Mouse (Mus musculus) urinary bladder, adult 18-20 months (tissue): ENCODE results near the gene Sorcs2.

ENCODE experiments used
- DNase-seq, 2 experiments: peaks; one replicate each; pipeline ENCODE4 v3.0.0; 2022; ENCODE audit warnings: low spot score in 2 of 2, mixed read lengths in 2 of 2

Gene Sorcs2

GRCm38 (mm10) chr5:36397837-36398282 lies at the start of gene Sorcs2:
Gene Sorcs2 (minus strand): TSS chr5:36398139.
- DNase-seq = peak; percentile 78 to 82

- DNase-seq = no peak
These were observed 48.4 kb upstream of the Sorcs2 start for GRCm38 (mm10) chr5:36446166-36446890.

- peak; percentile 8 to 42 for DNase-seq
These were observed 47.1 kb upstream of the Sorcs2 start for GRCm38 (mm10) chr5:36445028-36445427.

- DNase-seq = no peak
These were observed 46.7 kb upstream of the Sorcs2 start for GRCm38 (mm10) chr5:36444611-36445010.

DNA sequence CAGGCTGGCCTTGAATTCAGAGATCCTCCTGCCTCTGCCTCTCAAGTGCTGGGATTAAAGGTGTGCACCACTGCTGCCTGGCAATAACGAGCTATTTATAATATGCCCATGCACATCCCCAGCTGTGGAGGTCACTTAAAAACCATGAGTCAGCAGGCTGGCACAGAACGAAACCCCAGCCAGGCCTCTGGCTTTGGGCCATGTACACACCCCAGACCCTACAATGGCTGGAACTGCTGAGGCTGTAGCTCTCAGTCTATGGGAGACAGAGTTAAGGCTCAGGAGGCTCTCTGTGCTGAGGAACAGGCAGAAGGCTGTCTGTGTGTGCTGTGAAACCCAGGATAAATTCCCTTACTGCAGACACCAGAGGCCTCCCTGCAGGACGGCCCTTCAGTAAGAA lies 42.8 kb upstream of the Sorcs2 start:
- no peak for DNase-seq

DNA sequence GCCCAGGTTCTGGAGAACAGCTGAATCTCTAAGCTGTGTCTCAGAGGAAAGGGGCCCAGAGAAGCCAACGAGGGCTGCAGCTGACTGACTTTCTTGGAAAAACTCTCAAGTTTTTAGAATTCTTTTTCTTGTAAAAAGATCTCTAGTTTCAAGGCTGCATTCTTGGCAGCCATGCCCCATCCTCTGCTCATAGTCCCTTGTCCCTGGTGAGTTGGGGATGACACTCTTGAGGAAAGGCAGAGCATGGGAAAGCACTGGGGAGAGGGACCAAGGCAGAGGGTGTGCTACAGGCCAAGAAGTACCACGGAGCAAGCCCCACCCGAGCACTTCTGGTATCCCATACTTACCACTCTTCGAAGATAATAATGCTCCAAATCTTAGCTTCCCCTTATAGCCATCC lies 38.9 kb upstream of the Sorcs2 start:
- DNase-seq = no peak

- no peak for DNase-seq
These were observed 36.5 kb upstream of the Sorcs2 start for GRCm38 (mm10) chr5:36434398-36434967.

GRCm38 (mm10) chr5:36431711-36432110 lies 33.8 kb upstream of the Sorcs2 start:
- DNase-seq = no peak

- no peak for DNase-seq
These were observed 31.6 kb upstream of the Sorcs2 start for GRCm38 (mm10) chr5:36429551-36429950.

DNA sequence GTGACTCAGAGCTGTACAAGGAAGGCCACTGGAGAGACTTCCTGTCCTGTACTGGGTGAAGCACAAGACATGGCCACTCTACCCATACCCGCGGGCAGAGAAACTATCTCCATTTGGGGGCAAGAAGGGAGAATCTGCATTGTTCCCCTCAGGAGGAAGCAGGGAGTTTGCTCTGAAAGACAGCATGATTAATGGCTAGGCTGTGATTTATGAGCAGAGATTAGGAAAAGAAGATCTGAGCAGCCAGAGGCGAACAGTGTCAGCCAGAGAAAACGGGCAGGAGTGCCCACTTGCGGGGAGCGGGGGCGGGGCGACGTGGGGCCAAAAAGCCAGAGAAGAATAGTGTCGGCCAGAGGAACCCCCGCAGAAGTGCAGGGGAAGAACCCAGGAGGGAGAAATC lies 29.9 kb upstream of the Sorcs2 start:
- DNase-seq = peak in 1 of 2 experiments; percentile 11

DNA sequence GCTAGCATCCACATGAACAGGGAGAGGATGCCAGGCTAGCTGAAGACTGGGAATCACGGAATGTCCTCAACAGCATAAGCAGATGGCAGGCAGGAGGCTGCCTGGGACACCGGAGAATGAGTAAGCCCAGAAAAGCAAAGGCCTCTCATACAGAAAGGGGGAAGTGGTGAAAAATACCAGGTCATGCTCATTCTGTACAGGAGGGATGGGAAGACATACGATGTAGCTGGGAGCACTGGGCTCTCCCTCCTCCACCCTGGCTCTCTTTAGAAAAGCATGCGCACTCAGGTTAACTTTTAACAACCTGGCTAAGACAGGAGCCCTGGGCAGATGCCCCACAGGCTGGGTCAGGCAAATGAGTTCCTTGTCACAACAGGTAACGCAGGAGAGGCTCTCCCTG lies 28.5 kb upstream of the Sorcs2 start:
- DNase-seq = no peak

DNA sequence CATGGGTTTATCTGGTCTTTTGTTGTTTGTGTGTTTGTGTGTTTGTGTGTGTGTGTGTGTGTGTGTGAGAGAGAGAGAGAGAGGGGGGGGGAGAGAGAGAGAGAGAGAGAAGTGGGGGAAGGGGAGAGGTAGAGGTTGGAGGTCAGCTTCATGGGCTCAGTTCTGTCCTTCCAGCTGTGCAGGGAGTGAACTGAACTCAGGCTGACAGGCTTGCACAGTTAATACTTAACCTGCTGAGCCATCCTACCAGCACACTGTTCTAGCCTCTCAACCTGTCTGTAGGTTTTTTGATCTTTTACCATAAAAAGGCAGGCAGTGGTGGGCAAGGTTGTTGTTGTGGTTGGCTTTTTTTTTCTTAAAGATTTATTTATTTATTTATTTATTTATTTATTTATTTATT lies 26.7 kb upstream of the Sorcs2 start:
- DNase-seq = no peak

- DNase-seq = no peak
These were observed 24.8 kb upstream of the Sorcs2 start for GRCm38 (mm10) chr5:36422689-36423088.

GRCm38 (mm10) chr5:36419861-36420260 lies 21.9 kb upstream of the Sorcs2 start:
- DNase-seq = no peak

GRCm38 (mm10) chr5:36414712-36415331 lies 16.9 kb upstream of the Sorcs2 start:
- DNase-seq = no peak

- peak; percentile 53 to 65 for DNase-seq
These were observed 775 bp upstream of the Sorcs2 start for GRCm38 (mm10) chr5:36398463-36399364.

DNA sequence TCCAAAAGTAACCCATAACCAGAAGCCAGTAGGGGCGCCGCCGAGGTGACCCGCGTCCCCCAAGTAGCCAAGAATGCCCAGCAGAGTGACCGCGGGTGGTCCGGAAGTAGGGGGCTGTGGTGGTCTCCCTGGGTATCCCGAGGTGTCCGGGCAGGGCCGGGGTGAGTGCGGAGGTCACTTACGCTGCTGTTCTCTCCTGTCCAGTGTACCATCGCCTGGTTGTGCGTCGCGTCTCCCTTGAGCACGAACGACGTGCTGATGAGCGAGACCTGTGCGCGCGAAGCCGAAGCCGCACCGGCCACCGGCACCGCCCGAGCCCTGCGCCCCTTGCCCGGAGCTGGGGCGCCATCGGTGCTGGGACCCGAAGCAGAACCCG lies 567 bp downstream of the Sorcs2 start:
- no peak for DNase-seq

DNA sequence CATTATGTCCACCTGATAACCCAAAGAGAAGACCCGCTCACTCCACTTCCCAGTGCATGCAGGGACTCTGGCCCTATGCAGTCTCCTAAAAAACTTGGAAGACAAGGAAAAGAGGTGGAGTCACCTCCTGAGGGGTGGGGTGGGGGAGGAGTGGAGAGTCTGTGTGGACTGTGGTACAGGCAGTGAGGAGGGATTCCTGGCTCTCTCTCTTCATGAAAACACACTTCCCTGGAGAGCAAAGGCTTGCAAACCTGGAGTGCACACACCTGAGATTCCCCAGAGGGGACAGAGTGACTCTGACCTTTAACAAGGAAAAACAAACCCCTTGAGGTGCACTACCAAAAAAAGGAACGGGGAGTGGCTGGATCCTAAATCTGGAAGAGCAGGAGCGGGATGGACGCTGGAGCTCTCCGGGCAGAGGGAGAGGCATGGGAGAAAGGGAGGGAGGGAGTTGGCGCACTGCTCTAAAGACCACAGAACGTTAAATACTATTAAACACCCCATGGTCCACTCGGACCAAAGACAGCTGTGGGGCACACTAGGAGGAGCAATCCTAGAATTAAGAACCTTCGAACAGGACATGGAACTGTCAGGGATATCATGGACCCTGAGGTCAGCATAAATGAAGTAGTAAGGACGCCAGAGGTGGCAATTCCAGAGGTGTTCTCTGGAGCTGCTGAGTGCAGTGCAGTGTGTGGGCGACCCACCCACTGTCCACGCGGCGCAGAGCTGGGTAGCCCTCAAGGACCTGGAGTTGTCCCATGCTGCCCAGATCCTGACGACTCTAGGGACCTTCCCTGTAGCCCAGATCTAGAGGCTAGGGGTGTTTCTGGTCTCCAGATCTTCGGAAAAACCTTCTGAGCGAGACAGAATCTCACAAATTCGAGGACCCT lies 1.2 kb downstream of the Sorcs2 start:
- DNase-seq = no peak

DNA sequence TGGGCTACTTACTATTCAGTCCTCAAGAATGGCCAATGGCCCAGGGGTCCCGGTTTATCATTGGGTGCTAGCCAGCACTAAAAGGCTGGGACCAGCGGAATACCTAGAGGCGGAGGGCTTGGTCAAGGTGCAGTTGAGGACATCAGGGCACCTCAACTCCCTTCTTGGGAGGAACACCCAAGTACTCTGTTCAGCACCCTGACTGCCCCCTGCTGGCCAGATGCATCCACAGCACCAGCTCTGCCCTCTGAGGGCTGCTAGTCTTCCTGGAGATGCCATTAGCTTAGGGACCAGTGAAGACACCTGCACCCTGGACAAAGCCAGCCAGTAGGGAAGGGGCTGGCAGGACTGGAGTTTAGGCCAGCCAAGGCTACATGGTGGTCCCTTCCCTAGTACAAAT lies 1.9 kb downstream of the Sorcs2 start:
- peak; percentile 48 to 61 for DNase-seq

DNA sequence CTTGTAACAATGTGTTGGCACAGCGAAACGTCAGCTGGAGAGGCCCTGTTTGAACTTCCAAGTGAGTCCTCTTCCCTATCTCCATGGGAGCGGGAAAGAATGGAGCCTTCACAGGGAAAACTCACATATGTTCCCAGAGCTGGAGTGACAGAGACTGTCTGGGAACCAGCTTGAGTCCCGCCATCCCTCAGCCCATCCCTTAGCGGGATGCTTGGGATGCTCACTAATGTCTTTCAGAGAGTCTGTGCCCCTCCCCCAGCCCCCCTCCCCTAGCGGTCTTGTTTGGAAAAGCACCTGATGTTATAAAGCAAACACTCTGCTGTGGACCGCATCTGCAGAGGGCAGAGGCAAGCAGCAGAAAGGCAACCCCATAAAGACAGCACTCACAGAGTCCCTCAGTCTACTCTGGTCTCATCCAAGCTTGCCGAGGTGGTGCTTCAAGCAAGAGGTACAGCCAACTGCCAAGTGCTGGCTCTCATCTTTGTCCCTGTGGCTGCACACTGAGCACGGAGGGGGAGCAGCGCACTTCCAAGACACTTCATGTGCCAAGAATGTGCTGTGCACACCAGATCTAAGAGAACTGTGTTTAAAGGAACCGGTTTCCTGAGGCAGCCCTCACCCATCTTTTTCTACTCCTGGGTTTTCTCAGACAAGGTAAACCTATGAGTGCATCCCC lies 3.0 kb downstream of the Sorcs2 start:
- DNase-seq = no peak
